Mouse (Mus musculus): ENCODE measurements around the gene Ralgapb.

DNA sequence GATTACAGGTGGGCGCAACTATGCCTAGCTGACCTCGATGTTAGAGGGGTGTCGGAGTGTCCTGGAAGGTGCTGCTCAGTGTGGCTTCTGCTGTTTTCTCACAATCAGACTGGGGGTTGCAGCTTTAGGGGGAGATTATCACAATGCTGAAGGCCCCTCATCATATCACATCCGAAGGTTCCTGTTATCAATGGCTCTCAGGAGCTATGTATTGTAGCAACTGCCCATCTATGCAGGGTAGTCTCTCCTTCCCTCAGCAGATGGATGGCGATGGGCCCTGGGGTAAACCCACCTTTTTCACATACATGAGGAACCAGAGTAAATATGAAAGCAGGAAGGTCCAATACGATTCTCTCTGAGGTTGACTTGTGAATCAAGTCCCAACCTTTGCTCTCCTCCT, 13.3 kb upstream of the Ralgapb start:
- TF ChIP-seq CTCF (IDR thresholded peaks at IDR 0.05; ENCODE audit: low read depth, low read length): no peak
- no peak for TF ChIP-seq POLR2A (IDR thresholded peaks at IDR 0.05; ENCODE audit: borderline replicate concordance, low read depth, low read length)

Measured in bone marrow macrophage, adult 2 months (primary cell).